Mouse (Mus musculus): Measurements from ENCODE around the gene Kcnip1. TPM values are rescaled to one million over a fixed set of nuclear protein-coding genes. Genes with fewer than 3 reads are reported as not detected.
A peak's percentile ranks its signal among the peaks of the same experiment; 100 is the strongest.

Kcnip1 gene
- total RNA-seq, 2 experiments from 2014 or later, result 0.12 TPM; not detected in 1

- DNase-seq (ENCODE audit: low spot score), result no peak
Measured at GRCm38 (mm10) chr11:33939456-33940113, 53.4 kb downstream of the Kcnip1 start.

- no peak for DNase-seq (ENCODE audit: low spot score)
Measured at GRCm38 (mm10) chr11:33938561-33939274, 54.2 kb downstream of the Kcnip1 start.

- no peak for DNase-seq (ENCODE audit: low spot score)
Measured at GRCm38 (mm10) chr11:33937641-33938040, 55.3 kb downstream of the Kcnip1 start.

GRCm38 (mm10) chr11:33934286-33934685 lies 58.7 kb downstream of the Kcnip1 start:
- no peak for DNase-seq (ENCODE audit: low spot score)

- no peak for DNase-seq (ENCODE audit: low spot score)
Measured at GRCm38 (mm10) chr11:33932386-33933111, 60.4 kb downstream of the Kcnip1 start.

- DNase-seq (ENCODE audit: low spot score), result peak; percentile 25
Measured at GRCm38 (mm10) chr11:33931836-33932385, 61.0 kb downstream of the Kcnip1 start.

- no peak for DNase-seq (ENCODE audit: low spot score)
Measured at GRCm38 (mm10) chr11:33929412-33929811, 63.5 kb downstream of the Kcnip1 start.

- peak; percentile 12 for DNase-seq (ENCODE audit: low spot score)
Measured at GRCm38 (mm10) chr11:33928658-33929057, 64.3 kb downstream of the Kcnip1 start.

- no peak for DNase-seq (ENCODE audit: low spot score)
Measured at GRCm38 (mm10) chr11:33927836-33928235, 65.1 kb downstream of the Kcnip1 start.

- no peak for DNase-seq (ENCODE audit: low spot score)
Measured at GRCm38 (mm10) chr11:33927321-33927720, 65.6 kb downstream of the Kcnip1 start.

GRCm38 (mm10) chr11:33926551-33926950 lies 66.4 kb downstream of the Kcnip1 start:
- no peak for DNase-seq (ENCODE audit: low spot score)

- DNase-seq (ENCODE audit: low spot score), result no peak
Measured at GRCm38 (mm10) chr11:33925778-33926177, 67.2 kb downstream of the Kcnip1 start.

- no peak for DNase-seq (ENCODE audit: low spot score)
Measured at GRCm38 (mm10) chr11:33923031-33923430, 69.9 kb downstream of the Kcnip1 start.

- DNase-seq (ENCODE audit: low spot score), result no peak
Measured at GRCm38 (mm10) chr11:33921451-33921850, 71.5 kb downstream of the Kcnip1 start.

- no peak for DNase-seq (ENCODE audit: low spot score)
Measured at GRCm38 (mm10) chr11:33919826-33920225, 73.1 kb downstream of the Kcnip1 start.

- DNase-seq (ENCODE audit: low spot score), result no peak
Measured at GRCm38 (mm10) chr11:33918424-33918823, 74.5 kb downstream of the Kcnip1 start.

GRCm38 (mm10) chr11:33917574-33917973 lies 75.4 kb downstream of the Kcnip1 start:
- DNase-seq (ENCODE audit: low spot score), result peak; percentile 65

- no peak for DNase-seq (ENCODE audit: low spot score)
Measured at GRCm38 (mm10) chr11:33914216-33914615, 78.7 kb downstream of the Kcnip1 start.

GRCm38 (mm10) chr11:33913061-33913460 lies 79.9 kb downstream of the Kcnip1 start:
- no peak for DNase-seq (ENCODE audit: low spot score)

- no peak for DNase-seq (ENCODE audit: low spot score)
Measured at GRCm38 (mm10) chr11:33912151-33912571, 80.8 kb downstream of the Kcnip1 start.

- DNase-seq (ENCODE audit: low spot score), result no peak
Measured at GRCm38 (mm10) chr11:33910982-33911381, 82.0 kb downstream of the Kcnip1 start.
